Mouse (Mus musculus): ENCODE measurements around the gene Gp1ba. TPM values are rescaled to one million over a fixed set of nuclear protein-coding genes. Genes with fewer than 3 reads are reported as not detected.

Gp1ba gene
- total RNA-seq, 4 experiments from 2014 or later = not detected

- no peak for DNase-seq (ENCODE audit: low spot score in 2 of 2)
Observed at GRCm38 (mm10) chr11:70652884-70653344, 14.0 kb downstream of the Gp1ba start.

DNA sequence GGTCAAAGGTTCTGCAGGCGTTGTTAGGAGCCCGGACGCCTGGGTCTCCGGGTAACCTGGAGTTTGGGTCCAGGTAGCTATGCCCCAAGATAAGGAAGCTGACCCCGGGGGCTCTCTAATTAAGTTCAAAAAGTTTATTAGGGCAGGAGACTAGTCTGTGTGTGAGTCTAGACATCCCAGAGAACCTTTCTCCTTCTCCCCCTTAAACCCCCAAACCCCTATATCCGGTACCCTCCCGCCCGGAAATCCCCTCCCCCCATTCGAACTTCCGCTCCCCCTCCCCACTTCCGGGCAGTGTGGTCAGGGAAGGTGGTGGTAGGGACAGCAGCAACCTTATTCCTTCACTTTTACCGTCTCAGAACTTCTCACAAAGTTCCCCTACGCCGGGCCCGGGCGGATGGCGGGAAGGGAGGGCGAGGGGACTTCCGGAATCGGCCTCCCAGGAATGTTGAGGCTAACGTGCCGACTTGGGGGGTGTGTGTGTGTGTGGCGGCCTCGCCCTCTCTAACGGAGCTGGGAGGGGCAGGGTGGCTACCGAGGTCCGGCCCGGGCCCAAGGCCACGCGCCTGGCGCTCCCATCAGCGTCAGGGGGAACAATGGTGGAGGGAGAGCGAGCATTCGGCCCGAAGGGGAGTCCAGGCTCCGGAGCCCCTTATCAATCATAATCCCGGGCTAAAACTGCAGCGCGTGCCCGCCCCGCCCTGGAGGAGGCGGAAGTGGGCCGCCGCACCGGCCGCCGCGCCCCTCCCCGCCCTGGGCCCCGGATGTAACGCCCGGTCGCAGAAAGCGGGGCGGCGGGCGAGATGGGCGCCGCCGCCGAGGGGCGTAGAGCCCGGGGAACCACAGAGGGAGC, 14.6 kb downstream of the Gp1ba start:
- no peak for DNase-seq (ENCODE audit: low spot score in 2 of 2)

DNA sequence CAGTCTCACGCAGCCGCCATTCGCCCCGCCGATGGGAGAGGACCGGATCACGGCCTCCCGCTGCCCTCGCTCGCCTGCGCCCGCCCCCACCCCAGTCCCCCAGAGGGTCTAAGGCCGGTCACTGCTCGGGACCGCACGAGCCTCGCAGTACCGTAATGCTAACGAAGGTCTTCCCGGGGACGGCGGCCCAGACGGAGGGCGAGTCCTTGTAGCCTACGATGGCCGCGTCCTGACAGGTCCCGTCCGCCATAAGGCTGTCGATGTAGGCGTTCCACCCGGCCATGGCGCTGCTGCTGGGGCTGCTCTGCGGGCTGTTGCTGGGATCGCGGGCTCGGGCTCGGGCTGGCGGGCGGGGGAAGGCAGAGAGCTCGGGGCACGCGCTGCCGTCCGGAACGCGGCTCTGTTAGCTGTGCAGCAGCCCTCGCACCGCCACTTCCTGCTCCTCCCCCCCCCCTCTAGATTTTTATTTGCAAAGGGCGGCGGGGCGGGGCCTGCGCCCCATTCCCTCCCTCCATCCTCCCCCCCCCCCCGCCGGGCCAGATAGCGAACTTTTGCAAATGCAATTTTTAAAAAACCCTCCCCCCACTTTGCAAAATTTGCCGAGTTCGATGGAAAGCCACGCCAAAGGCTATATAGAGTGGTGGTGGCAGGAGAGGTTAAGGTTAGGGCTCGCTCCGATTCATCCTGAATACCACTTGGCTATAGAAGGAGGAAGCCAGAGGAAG, 15.4 kb downstream of the Gp1ba start, which contains the start of gene Pfn1:
Pfn1 (minus strand) TSS at position 447 of the 725 bp plus-strand sequence.
- DNase-seq (ENCODE audit: low spot score in 2 of 2) = peak in 1 of 2 experiments; percentile 41

DNA sequence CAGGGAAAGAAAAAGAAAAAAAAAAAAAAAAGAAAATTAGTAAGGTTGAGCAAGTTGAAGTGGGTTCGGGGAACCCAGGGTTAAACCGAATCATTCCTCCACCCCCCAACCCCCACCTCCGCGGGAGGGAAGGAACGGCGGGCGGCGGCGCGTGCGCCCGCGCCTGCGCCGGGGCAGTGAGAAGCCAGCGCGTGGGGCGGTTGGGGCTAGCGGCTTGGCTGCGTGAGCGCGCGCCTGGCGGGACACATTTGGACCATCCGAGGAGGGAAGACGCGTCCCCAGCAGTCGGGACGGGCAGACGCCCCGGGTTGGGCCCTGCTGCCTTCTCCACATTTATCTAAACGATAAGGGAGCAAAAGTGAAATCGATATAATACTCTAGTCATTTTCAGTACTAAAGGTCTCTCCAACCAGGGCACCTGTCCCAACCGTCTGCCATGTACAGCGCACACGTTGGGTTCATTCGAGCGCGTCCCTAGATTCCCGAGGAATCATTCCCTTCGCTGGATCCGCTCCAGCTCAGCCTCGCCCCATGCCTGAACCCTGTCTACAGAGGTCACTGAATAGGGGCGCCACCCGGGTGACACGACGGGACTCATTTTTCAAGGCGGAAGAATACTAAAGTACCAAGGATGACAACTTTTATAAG, 16.1 kb downstream of the Gp1ba start:
- peak in 1 of 2 experiments; percentile 60 for DNase-seq (ENCODE audit: low spot score in 2 of 2)

GRCm38 (mm10) chr11:70655571-70656455, 16.9 kb downstream of the Gp1ba start:
- peak in 1 of 2 experiments; percentile 20 for DNase-seq (ENCODE audit: low spot score in 2 of 2)

DNA sequence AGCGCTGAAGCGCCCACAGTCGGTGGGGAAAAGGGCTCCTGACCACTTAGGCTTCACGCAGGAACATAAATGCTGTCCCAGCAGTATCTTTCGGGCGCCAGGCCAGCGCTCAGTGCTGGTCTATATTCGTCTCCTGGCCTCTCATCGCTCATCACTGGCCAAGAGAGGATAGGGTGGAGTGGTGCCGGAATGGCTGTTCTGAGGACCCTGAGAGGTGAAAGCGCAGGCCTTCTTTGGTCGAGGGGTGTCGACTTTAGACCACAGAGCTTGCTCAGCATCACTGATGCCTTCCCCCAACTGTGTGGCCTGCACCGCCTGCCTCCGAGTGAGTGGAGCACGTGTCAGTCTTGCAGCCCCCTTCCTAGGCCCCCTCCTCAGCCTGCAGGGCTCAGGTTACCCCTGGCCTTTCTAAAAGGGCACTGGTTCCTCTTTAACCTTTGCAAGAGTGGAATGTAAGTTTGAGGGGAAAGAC, 17.6 kb downstream of the Gp1ba start:
- no peak for DNase-seq (ENCODE audit: low spot score in 2 of 2)

DNA sequence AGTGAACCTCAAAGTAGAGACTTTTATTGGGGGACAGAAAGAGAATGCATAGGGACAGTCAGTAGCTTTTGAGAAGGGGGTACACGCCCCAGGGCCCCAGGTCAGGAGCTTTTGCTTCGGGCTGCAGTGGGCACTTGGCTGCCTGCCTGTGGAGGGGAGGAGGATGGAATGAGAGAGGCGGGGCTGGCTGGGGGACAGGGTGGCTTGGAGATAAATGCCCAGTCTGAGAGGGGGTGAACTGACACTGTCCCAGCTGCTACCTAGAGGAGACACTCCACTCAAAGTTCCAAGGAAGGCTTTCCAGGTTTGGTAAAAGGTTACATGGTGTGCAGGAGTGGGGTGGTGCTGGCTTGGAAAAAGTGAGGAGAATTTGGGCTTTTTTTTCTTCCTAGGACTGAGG, 18.0 kb downstream of the Gp1ba start, which contains the start of gene Eno3:
Eno3 (plus strand) TSS at position 239 of the 400 bp plus-strand sequence.
- DNase-seq (ENCODE audit: low spot score in 2 of 2) = no peak

GRCm38 (mm10) chr11:70657573-70657972, 18.7 kb downstream of the Gp1ba start:
- DNase-seq (ENCODE audit: low spot score in 2 of 2) = no peak

DNA sequence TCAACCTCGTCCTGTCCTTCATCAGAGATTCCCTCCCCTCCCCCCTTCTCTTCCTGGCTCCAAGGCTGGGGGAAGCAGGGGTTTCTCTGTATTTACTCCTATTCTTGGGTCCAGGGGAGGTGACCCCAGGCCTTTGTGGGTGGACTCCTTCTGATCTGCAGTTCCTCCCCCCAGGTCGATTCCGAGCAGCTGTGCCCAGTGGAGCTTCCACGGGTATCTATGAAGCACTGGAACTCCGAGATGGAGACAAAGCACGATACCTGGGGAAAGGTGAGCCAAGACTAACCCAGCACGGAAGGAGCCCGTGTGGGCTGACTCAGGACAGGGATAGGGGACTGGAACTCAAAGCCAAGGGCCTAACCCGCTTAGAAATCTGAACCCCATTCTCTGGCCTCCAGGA, 19.1 kb downstream of the Gp1ba start:
- no peak for DNase-seq (ENCODE audit: low spot score in 2 of 2)

DNA sequence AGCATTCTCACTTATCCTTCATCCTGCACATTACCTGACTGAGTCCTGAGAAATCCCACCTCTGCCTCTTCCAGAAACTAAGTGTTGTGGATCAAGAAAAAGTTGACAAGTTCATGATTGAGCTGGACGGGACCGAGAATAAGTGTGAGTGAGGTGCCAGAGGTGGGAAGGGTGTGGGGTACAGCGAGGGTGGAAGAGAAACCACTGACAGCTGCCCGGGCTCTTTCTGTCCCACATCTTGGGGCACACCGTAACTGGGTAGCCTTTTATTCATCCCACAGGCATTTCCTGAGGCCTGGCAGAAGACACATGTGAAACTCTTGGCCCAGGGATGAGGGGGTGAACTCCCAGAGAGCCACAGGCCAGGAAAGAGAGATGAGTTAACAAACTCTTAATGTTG, 19.6 kb downstream of the Gp1ba start:
- DNase-seq (ENCODE audit: low spot score in 2 of 2) = no peak

DNA sequence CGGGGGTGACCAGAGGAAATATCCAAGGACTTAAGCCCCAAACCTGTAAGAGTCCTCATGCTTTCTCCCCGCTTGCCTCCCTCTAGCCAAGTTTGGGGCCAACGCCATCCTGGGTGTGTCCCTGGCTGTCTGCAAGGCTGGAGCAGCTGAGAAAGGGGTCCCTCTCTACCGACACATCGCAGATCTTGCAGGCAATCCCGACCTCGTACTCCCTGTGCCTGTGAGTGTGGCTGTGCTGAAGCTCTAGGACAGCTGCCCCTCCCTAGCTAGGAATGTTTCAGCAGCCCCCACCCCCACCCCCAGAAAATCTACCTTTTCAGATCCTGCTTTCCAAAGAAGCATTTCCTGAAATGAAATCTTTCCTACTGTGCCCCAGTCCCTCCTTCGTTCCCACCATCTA, 20.0 kb downstream of the Gp1ba start:
- DNase-seq (ENCODE audit: low spot score in 2 of 2) = no peak

DNA sequence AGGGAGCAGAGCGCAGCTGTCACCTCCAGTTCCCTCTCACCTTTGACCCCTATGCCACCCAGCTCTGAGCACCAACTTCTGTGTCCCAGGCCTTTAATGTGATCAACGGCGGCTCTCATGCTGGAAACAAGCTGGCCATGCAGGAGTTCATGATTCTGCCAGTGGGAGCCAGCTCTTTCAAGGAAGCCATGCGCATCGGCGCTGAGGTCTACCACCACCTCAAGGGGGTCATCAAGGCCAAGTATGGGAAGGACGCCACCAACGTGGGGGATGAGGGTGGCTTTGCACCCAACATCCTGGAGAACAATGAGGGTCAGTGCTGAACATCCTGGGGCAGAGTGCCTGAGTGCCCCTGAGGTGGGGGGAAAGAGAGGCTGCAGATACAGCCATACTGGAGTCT, 21.6 kb downstream of the Gp1ba start:
- DNase-seq (ENCODE audit: low spot score in 2 of 2) = no peak

- no peak for DNase-seq (ENCODE audit: low spot score in 2 of 2)
Observed at GRCm38 (mm10) chr11:70663101-70663500, 24.2 kb downstream of the Gp1ba start.

DNA sequence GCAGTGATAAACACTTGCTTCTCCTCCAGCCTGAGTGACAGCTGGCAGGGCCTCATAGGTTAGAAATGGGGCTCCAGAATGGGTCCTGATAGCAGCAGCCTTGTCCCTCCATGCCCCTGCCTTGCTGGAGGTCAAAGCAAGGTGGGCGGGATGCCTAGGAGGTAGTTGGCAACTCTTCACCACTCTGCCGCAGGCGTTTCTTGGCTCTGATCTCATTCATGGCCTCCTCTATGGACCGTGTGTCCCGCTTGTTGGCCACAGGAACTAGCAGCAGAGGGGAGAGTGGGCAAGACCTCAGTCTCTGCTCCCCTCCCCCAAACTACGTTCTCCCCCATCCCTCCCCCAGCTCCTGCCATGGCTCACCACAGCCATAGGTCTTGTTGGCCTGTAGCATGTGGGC, 25.0 kb downstream of the Gp1ba start:
- DNase-seq (ENCODE audit: low spot score in 2 of 2) = no peak

GRCm38 (mm10) chr11:70664741-70665140, 25.8 kb downstream of the Gp1ba start:
- DNase-seq (ENCODE audit: low spot score in 2 of 2) = no peak

- no peak for DNase-seq (ENCODE audit: low spot score in 2 of 2)
Observed at GRCm38 (mm10) chr11:70666687-70667086, 27.8 kb downstream of the Gp1ba start.

DNA sequence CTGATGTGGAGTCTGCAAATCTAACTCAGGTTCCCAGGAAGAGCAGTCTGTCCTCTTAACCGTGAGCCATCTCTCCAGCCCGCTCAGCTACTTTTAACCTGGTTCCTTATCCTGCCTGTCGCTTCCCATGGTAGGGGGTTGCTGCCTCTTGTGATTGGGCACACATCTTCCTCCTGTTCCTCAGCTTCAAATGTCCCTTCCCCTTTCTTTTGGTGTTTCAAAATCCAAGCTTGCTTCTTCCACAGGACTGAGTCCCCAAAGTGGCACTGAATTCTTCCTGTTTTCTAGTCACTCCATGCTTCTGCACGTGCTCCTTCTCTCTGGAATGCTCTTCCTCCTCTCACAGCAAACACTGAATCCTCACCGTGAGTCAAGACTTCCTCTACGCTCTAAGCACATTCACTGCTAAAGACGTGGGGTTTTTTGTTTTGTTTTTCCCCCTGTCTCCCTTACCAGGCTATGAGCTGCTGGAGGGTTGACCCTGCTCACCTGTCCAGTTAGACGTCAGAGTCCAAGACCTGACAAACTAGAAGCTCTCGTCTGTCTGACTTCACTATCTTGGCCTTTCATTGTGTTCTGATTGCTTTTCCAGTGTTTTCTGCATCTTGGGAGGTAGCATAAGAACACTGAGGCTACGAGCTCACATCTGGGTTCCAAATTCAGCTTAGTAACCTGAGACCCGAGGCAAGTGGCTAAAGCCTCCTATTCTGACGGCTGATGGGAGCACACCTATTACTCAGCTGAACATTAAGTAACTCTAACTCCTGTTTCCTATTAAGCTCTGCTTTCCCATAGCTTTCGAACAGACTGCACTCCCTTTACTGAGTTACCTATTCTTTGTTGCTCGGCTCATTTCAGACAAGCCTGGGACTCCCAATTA, 28.6 kb downstream of the Gp1ba start:
- no peak for DNase-seq (ENCODE audit: low spot score in 2 of 2)

DNA sequence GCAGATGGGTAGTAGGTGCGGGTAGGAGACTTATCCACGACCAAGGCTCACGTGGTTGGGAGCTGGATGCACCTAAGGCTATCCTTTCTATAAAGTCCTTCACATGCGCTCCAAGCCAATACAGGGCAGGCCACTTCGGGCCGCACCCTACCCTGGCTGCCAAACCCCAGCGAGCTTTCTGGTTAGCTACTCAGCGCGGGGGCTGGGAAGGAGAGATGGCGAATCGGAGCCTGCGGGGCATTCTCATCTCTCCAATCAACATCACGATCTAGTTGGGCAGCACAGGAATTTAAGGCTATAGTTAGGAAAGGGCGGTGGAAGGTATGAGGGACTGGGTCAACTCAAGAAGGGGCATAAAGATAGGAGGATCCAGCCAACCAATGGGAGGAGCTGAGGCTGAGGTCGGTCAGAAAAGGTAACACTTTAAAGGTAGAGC, 29.4 kb downstream of the Gp1ba start:
- peak in 1 of 2 experiments; percentile 57 for DNase-seq (ENCODE audit: low spot score in 2 of 2)

- peak; percentile 97 to 100 for DNase-seq (ENCODE audit: low spot score in 2 of 2)
Observed at GRCm38 (mm10) chr11:70668771-70669505, 30.0 kb downstream of the Gp1ba start, which contains the start of gene Spag7. Gene Spag7, minus strand, starts transcription at chr11:70669416.

Measured in left cerebral cortex, adult 8-10 months (tissue).